Mouse (Mus musculus): Measurements from ENCODE around the gene Cdc42bpb.
A peak's percentile ranks its signal among the peaks of the same experiment; 100 is the strongest.

Cdc42bpb gene

DNA sequence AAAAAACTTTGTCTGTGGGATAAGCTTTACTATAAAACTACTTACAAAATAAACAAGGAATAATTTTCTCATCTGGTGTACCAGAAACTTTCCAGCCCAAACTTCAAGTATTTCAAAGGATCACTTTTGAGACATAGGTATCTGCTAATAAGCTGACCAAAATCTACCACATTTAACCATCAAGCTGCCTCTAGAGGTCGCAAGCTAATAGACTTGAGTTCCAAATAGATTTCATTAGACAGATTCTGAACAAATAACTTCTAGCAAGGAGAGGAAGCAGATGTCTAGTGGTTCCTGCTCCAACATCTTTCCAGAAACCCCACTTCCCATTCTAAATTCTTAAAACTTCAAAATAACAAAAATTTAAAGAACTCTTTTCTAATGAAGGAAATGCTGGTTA is 33.6 kb downstream of the Cdc42bpb start:
- DNase-seq (ENCODE audit: low read depth in 1 of 2, low spot score in 2 of 2) = no peak

DNA sequence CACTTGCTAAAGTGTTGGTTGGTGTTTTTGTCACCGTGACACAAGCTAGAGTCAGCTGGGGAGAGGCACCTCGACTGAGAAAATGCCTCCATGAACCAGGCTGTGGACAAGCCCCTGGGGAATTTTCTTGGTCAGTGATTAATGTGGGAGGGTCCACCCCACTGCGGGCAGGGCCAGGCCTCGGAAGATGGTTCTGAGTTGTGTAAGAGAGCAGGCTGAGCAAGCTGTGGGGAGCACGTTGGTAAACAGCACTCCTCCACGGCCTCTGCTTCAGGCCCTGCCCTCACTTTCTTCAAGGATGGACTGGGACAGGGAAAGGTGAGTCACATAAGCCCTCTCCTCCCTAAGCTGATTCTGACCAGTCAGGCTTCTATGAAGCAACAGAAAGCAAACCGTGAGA is 36.8 kb downstream of the Cdc42bpb start:
- DNase-seq (ENCODE audit: low read depth in 1 of 2, low spot score in 2 of 2) = no peak

DNA sequence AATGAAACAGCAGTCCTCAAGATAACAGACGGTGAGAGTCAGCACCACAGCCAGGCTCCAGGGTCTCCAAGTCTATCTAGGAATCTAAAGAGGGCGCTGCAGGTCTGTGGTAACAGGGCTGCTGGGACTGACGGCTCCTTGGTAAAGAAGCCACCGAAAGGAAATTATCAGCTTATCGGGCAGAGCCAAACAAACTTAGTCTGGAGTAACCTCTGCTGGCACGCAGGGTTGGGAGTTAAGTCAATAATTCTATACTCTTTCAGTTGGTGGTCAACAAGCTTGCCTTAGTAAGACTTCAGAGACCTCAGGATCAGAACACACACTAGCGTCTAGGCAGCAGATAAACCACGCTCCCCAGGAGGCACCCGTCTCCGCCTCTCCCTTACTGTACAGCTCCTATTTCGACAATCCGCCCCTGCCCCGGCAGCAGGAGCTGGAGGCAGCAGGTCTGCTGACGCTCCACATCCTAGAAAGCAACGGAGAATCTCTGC is 39.6 kb downstream of the Cdc42bpb start:
- no peak for DNase-seq (ENCODE audit: low read depth in 1 of 2, low spot score in 2 of 2)

DNA sequence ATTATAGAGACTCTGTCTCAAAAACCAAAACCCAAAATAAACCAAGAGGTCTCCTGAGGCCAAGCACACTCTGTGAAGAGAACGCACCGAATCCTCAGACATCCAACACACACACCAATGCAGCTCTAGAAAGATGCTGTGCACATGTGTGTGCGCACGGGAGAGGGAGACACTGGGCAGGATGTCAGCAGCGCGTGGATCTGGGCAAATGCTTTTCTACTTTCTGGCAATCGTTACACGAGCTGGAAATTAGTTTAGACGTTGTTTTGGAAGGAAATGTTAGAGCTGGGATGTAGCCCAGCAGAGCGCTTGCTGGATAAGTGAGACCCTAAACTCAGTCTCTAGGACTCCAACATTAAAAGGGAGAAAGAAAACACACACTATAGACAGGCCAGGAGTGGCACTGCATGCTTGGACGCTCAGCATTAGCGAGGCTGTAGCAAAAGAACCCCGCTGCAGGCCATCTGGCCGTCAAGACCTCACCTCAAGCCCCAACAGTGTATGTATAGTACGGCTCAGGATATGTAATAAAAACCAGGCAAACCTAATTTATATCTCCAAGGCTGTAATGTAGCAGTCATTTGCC is 44.4 kb downstream of the Cdc42bpb start:
- no peak for DNase-seq (ENCODE audit: low read depth in 1 of 2, low spot score in 2 of 2)

DNA sequence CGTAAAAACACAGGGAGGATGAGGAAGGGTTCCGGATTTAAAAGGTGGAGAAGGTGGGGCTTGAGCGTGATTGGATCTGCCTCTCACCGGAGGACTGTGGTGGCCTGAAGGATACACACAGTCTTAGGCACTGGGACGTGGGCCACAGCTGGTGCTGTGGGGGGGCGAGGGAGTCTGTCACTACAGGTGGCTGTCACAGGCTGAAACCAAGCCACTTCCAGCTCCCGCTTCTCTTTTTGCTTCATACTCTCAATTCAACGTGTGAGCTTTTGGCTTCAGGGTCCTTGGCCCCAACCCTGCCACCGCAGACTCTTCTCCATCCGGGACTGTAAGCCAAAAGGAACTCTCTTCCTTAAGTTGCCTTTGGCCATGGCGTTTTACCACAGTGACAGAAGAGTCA is 45.1 kb downstream of the Cdc42bpb start:
- no peak for DNase-seq (ENCODE audit: low read depth in 1 of 2, low spot score in 2 of 2)

DNA sequence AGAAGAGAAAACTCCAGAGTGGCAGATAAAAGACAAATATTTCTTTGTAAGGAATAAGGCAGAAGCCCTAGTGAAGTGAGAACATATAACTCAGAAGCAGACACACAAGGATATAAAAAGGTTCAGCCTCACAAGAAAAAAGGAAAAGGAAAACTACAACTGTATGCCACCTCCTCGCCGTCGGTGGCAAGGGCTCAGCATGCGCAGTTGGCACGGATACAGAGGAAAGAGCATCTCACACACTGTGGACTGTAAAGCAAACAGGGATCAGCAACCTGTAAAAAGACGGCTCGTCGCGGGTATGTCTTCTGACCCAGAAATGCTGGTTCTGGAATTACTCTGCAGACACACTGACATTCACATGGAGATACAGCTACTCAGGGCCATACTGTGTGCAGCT is 45.9 kb downstream of the Cdc42bpb start:
- DNase-seq (ENCODE audit: low read depth in 1 of 2, low spot score in 2 of 2) = no peak

DNA sequence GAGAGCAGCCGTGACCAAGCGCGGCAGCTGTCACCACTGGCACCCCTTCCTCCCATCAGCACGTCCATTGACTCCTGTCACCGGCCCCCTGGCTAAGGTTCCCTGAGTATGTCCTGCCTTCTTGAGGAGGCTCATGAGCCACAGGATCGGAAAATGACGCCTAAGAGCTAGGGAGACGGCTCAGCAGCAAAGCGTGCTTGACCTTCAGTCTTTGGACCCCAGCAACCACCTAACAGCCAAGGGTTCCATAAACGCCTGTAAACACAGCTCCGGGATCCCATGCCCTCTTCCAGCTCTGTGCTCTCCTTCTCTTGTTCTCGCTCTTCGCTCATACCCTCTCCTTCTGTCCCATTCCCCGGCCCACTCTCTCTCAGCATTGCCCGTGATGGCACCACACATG is 48.2 kb downstream of the Cdc42bpb start:
- no peak for DNase-seq (ENCODE audit: low read depth in 1 of 2, low spot score in 2 of 2)

DNA sequence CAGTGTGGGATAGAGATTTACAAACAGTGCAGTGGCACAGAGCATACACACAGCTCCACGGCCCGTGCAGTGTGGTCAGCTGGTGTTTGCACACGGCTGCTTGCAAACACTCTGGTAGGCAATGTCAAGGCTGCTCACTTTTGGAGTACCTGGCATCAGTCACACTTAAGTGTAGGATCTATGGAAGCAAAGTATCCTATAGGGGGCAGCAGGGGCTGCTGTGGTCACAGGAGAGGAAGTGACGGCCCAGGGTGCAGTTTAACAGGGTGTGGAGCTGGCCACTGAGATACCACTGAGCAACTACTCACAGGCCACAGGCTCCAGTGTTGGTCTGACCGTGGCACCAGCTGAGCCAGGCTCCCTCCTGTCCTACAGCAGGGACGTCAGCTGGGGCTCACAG is 49.2 kb downstream of the Cdc42bpb start:
- no peak for DNase-seq (ENCODE audit: low read depth in 1 of 2, low spot score in 2 of 2)

DNA sequence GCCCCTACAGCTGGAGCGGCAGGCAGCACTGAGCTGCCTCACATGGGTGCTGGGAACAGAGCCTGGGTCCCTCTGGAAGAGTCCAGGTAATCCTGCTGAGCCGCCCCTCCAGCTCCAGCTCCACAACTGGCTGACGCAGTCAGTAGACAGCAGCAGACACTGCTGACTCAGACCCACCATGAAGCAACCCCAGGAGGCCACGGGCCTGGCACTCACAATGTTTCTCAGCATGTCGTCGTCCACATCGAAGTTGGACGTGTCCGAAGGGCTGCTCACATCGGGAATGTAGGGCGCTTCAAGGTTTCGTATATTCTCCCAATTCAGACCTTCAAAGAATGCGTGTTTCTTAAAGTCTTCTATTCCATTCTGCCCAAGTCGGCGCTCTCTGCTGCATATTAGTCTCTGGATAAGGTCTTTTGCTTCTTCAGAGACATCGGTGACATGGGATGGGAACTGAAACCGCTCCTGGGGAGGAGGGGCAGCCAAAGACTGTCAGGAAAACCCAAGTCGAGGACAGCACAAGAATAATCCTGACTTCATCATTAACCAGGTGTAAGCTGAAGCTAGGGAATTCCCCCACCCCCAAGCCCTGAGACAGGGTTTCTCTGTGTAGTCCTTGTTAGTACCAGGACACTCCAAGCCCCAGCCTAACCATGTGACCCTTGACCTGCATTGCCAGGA is 51.6 kb downstream of the Cdc42bpb start:
- no peak for DNase-seq (ENCODE audit: low read depth in 1 of 2, low spot score in 2 of 2)

DNA sequence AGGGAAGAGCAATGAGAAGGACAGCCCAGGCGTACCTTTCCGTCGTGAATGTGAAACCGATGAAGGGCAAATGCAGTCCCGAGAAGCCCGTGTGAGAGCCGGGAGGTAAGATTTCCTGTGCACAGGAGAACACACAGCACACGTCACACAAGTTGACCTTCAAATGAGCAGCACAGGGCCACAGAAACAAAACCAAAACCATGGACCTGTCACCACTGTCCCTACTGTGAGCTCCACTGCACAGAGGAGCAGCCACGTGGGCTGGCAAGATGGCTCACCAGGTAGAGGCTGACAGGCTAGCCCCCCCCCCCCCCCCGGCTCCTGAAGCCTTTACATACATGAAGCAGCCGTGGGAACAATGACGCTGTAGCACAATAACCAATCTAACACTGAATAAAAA is 52.6 kb downstream of the Cdc42bpb start:
- no peak for DNase-seq (ENCODE audit: low read depth in 1 of 2, low spot score in 2 of 2)

DNA sequence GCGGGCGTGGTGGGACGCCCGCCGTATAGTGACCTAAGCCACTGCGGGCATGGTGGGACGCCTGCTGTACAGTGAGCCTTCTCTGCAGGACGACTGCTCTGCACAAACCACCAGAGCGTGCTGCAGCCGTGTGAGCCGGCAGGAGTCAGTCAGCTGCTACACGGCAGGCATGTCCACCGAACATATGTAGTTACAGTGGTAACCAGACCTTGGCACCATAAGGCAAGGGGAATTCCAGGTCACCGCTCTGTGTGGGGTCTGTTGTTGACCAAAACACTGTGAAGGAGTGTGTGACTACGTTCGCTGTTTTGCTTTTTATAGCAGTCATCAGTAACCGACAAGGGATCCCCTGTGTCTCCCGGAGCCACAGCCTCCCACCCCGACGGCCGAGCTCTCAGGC is 53.0 kb downstream of the Cdc42bpb start:
- no peak for DNase-seq (ENCODE audit: low read depth in 1 of 2, low spot score in 2 of 2)

DNA sequence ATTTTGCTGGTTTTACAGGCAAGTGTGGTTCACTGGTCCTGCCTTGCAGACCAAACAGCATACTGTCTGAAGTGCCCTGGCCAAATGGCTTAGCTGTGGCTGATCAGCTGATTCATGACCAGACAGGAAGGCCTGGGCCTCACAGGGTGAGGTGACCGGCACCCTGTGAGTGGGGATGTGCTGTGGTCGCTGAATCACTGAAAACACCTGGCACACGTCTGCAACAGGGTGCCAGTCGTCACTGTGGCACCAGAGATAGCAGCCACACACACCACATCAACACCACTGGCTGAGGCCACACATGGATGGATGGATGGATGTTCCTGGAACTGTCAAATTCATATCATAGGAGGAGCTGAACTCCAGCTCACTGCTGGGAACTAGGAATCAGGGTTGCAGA is 54.1 kb downstream of the Cdc42bpb start:
- no peak for DNase-seq (ENCODE audit: low read depth in 1 of 2, low spot score in 2 of 2)

DNA sequence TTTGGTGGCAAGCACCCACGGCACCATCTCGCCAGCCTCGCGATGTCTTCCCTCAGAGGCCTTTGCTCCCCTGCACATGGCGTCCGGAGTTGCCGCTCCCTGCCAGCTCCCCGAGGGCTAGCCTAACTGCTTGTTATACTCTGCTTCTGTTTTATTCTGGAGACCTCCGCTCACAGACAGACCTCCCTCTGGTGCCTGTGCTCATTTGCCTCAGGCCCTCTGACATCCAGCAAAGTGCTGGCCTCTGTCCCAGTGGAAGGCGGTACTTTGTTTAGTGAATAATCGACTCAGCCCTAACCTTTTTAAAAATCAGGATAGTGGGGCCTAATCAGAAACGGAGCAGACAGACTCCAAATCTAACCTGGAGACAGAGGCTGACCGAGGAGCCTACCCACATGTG is 55.7 kb downstream of the Cdc42bpb start:
- no peak for DNase-seq (ENCODE audit: low read depth in 1 of 2, low spot score in 2 of 2)

DNA sequence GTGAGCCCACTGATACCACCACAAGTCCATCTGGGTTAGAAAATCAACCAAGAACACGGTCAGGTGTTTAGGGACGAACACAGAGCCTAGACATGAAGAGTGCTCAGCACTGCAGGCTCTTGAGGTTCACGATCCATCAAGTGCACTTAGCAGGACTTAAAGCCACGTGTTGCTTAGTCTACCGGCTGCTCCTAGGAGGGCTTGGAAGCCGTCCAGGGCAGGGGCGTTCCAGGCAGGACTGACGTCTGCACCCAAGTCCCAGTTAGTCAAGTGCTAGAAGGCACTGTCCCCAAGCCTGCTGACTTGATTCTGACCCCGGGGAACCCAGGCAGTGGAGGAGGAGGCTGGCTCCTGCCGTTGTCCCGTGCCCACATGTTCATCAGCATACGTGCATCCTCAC is 57.0 kb downstream of the Cdc42bpb start:
- no peak for DNase-seq (ENCODE audit: low read depth in 1 of 2, low spot score in 2 of 2)

DNA sequence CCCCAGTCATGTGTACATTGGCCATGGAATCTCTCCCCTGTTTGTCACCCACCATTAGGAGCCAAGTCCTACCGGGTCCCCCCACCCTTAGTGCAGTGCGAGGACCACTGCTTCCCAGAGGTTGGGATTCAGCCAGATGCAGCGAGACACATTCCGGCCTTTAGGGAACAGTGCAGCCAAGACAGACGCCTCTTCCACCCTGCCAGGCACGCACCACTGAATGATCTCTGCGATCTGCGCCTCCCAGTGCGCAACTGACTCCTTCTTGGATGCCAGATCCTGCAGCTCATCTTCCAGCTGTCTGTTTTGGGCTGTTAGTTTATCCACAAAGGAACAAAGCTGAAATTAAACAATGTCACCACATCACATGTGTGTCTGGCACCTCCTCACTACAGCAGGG is 59.8 kb downstream of the Cdc42bpb start:
- no peak for DNase-seq (ENCODE audit: low read depth in 1 of 2, low spot score in 2 of 2)

DNA sequence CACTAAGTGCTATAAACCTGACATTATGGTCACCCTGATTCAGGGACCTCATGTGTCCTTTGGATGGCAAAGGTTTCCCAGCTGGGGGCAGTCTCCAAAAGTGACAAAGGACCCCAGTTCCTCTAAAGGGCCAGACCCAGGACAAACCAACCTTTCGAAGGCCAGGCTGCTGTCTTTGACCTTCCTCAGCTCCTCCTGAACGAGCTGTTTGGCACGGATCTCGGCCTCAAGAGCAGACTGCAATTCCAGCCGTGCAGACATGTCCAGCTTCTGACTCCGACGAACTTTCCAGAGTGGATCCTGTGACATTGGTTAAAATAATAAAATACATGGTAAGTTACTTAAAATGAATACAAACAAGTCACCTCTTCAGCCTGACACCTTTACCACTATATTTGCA is 63.2 kb downstream of the Cdc42bpb start:
- DNase-seq (ENCODE audit: low read depth in 1 of 2, low spot score in 2 of 2) = no peak

DNA sequence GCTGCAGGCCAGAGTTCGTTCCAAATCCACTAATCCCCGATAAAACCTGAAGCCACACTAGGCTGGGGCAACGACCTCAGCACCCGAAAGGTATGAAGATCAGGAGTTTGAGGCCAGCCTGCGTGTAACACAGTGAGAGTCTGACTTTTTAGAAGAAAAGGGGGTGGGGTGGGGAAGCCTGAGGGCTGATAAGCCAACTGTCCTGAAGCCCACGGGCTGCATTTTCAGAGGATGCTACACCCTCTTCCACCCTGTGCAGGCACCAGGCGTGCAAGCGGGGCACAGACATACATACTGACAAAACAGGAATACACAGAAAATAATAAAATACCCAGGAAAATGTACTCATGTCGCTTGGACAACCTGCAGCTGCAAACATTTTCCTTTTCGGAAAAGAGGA is 65.7 kb downstream of the Cdc42bpb start:
- no peak for DNase-seq (ENCODE audit: low read depth in 1 of 2, low spot score in 2 of 2)

DNA sequence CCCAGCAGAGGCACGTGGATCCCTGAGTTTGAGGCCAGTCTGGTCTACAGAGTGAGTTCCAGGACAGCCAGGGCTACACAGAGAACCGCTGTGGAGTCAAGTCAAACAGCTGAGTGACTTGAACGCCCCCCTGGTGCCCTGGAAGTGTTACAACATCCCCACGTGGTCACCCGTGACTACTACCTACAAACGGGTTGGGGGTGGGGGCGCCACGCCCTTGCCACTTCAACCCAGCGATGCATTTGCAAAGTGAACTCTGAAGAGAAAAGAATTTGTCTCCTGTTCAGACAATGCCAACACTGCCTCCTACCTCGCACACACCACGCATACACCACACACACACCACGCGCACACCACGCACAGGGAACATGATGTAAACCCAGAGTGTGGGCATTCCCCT is 67.6 kb downstream of the Cdc42bpb start:
- DNase-seq (ENCODE audit: low read depth in 1 of 2, low spot score in 2 of 2) = no peak

DNA sequence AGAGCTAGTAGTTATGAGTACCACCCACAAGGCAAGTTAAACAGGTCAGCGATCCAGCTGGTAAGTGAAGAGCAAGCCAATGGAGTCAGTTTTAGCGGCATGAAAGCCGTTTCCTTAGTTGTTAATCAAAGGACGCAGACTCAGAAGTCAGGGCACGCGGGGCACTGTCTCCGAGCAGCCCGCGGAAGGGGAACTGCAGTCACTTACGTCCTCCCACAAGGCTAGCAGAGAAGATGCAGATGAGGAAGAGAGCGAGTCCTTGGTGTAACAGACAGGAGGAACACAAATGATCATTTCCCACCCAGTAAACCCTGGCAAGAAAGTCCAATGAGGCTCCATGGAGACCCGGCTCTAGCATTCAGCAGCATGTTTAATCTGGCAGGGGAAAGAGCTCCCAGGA is 68.3 kb downstream of the Cdc42bpb start:
- no peak for DNase-seq (ENCODE audit: low read depth in 1 of 2, low spot score in 2 of 2)

DNA sequence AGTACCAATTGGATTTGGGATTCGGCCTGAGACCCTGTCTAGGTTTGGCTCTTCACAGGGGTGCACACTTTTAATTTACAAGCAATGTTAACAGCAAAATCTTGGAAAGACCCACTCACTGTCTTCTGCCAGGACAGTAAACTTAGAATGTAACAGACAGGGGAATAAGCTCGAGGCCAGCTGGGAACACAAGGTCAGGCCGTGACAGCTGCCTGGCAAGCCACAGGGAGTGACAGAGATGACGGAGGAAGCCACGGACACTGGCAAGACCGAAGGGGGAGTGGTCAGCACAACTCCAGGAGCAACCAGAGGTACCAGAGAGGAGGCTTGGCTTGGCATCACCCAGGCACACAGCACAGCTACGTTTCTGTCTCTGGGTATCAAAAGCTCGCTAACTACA is 70.7 kb downstream of the Cdc42bpb start:
- no peak for DNase-seq (ENCODE audit: low read depth in 1 of 2, low spot score in 2 of 2)

DNA sequence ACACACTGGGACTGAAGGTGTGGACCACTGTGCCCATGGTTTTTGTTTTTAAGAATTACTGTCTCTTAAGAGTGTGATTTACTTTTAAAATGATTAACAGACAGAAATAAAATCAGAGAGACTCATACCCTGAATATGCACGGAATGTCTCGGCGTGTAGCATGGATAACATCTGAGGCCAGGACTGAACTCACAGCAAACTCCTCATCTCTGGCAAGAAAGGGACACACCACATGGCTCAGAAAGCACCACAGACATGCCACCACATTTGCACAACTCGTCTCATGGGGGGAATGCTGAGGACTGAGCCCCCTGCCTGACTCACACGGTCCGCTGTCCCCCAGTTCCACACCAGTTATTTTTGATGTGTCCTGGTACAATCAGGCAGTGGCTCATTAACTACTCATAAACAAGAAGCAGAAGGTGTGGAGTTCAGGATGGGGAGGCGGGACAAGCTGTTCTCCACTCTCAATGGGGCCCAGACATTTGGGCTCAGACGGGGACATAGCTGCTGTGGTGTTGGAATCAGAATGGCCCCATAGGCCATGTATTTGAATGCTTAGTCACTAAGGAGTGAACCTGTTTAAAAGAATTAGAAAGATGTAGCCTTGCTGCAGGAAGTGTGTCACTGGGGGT is 73.7 kb downstream of the Cdc42bpb start:
- no peak for DNase-seq (ENCODE audit: low read depth in 1 of 2, low spot score in 2 of 2)

DNA sequence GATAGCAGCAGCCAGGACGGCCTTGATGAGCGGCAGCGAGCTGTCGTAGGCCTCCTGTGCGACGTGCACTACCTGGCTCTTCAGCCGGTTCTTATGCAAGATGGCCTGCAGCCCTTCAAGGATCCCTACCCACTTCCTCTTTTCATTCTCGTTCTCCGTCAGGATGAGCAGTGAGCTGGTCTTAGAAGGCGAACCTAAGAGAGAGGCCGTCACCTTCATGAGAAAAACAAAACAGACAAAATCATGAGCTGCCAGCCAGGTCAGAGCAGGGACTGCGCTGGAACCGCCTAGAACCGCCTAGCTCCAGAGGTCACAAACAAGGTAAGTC is 75.5 kb downstream of the Cdc42bpb start:
- peak; percentile 12 to 21 for DNase-seq (ENCODE audit: low read depth in 1 of 2, low spot score in 2 of 2)
